10 mouse cellular contexts compared by ENCODE assay signal in genomic region chr19:6278439-6279073, GRCm38 (mm10). TPM values are rescaled to one million over a fixed set of nuclear protein-coding genes. Genes with fewer than 3 reads are reported as not detected.
DNase-seq lines count a peak whose midpoint lies in the region; ATAC-seq and TF ChIP-seq lines count a peak whose summit lies in the region.
"Had no signal": no experiment of that assay in that cellular context is flagged by ENCODE, and none has a peak within 500 bp of the region (broad histone marks: within the 10 kb centered on the region; RNA-seq: fewer than 3 reads in every experiment).

No protein-coding gene starts in this region.

- in situ Hi-C loops in ES-E14 (cut with MboI; ENCODE audit: low sequenced_read_pairs in 2 of 2, unreplicated experiment in 2 of 2): no loop called here

- H3K27me3 ChIP-seq in erythroblast, embryonic 14.5 days (ENCODE audit: control insufficient read depth): no peaks in the 10 kb centered on the region
- H3K27me3 ChIP-seq in hindbrain, embryonic 15.5 days: no peaks in the 10 kb centered on the region

- H3K36me3 ChIP-seq in erythroblast, embryonic 14.5 days (ENCODE audit: control insufficient read depth): peaks cover 55% of the 10 kb centered on the region
- H3K36me3 ChIP-seq in ES-E14 (ENCODE audit: control insufficient read depth, insufficient read depth, low read length, poor library complexity, severe bottlenecking): peaks cover 24% of the 10 kb centered on the region
- H3K36me3 ChIP-seq in hindbrain, embryonic 15.5 days: peaks cover 26% of the 10 kb centered on the region

- ATAC-seq in erythroblast, adult 5-6 weeks (replicated peaks; ENCODE audit: low FRiP score, poor library complexity, severe bottlenecking): no peak
- ATAC-seq in hindbrain, embryonic 15.5 days (ENCODE audit: low FRiP score, low read depth): no peak
- 0 out of 2 replicates have a peak, but pooled peaks have one; percentile 12 for ATAC-seq in megakaryocyte, adult 5-6 weeks (ENCODE audit: poor library complexity, severe bottlenecking)
- ATAC-seq in granulocyte monocyte progenitor cell, adult 5-6 weeks (replicated peaks; ENCODE audit: poor library complexity, severe bottlenecking): no peak
- ATAC-seq: CD4-positive, CD25-positive, alpha-beta regulatory T cell, adult 4 months had no signal

- peak overlapping the region; percentile 32; the same call in 1 of the 2 replicates for H3K27ac ChIP-seq in ES-E14 (ENCODE audit: insufficient read depth, low read depth, low read length, poor library complexity, severe bottlenecking)
- no peak overlapping the region; the same call in 1 of the 2 replicates for H3K27ac ChIP-seq in hindbrain, embryonic 15.5 days (replicated peaks)

- H3K4me1 ChIP-seq in erythroblast, embryonic 14.5 days (ENCODE audit: control insufficient read depth): peaks cover 92% of the 10 kb centered on the region
- peaks cover 8 to 10% of the 10 kb centered on the region in 2 experiments for H3K4me1 ChIP-seq in ES-E14 (ENCODE audit: control insufficient read depth in 2 of 2, insufficient read depth in 2 of 2, low read length in 2 of 2, poor library complexity in 1 of 2)
- H3K4me1 ChIP-seq in hindbrain, embryonic 15.5 days (replicated peaks): peaks cover 43% of the 10 kb centered on the region

- H3K9me3 ChIP-seq in erythroblast, embryonic 14.5 days (ENCODE audit: control insufficient read depth, low read length): no peaks in the 10 kb centered on the region
- H3K9me3 ChIP-seq in ES-E14 (ENCODE audit: control insufficient read depth, insufficient read depth, low read depth, low read length): no peaks in the 10 kb centered on the region
- H3K9me3 ChIP-seq in hindbrain, embryonic 15.5 days: no peaks in the 10 kb centered on the region

- H3K4me3 ChIP-seq in erythroblast, embryonic 14.5 days (replicated peaks): peak overlapping the region; percentile 74
- peak overlapping the region in 1 of 2 experiments; percentile 19; a peak in 2 of 4 replicates for H3K4me3 ChIP-seq in ES-E14 (ENCODE audit: insufficient read depth in 1 of 2, low read depth in 1 of 2, low read length in 2 of 2, poor library complexity in 1 of 2, severe bottlenecking in 1 of 2)
- peak overlapping the region; percentile 75 for H3K4me3 ChIP-seq in hindbrain, embryonic 15.5 days

- H3K4me2 ChIP-seq in hindbrain, embryonic 15.5 days: peak overlapping the region; percentile 93

- WGBS in hindbrain, embryonic 15.5 days: 38% methylated on average over 6 of the region's 6 CpGs

- H3K9ac ChIP-seq in ES-E14 (ENCODE audit: insufficient read depth, low read depth, low read length, poor library complexity, severe bottlenecking): peak overlapping the region; percentile 9; the same call in 1 of the 2 replicates
- peak overlapping the region; percentile 85 for H3K9ac ChIP-seq in hindbrain, embryonic 15.5 days

- no peak for DNase-seq in ES-E14 (ENCODE audit: low read depth, low spot score)
- no peak for DNase-seq in spleen, adult 12 weeks (ENCODE audit: low spot score)
- no peak for DNase-seq in testis, postnatal 10 days (ENCODE audit: low spot score)

TF ChIP-seq in ES-E14, 5 proteins besides CTCF, POLR2A, EP300 and RAD21:
- no peak for TF ChIP-seq CHD2 (IDR thresholded peaks at IDR 0.05; ENCODE audit: low read depth, low read length)
- no peak for TF ChIP-seq HCFC1 (IDR thresholded peaks at IDR 0.05; ENCODE audit: borderline replicate concordance, insufficient read depth, low read length)
- no peak for TF ChIP-seq ZNF384 (IDR thresholded peaks at IDR 0.05; ENCODE audit: low read depth, low read length)
- no peak for TF ChIP-seq ZC3H11A (IDR thresholded peaks at IDR 0.05; ENCODE audit: borderline replicate concordance, low read depth, low read length)
TF ChIP-seq in ES-E14: peak in this region for 0.

RNA-seq across cellular contexts. Expression of gene Ehd1, which starts 2.0 kb away (rescaled TPM):
- 31.6 and 32.9 TPM in 2 replicates for polyA plus RNA-seq in erythroblast, embryonic 14.5 days (2012)
- 12.7 and 13.2 TPM in 2 replicates for total RNA-seq in erythroblast, adult 5-6 weeks (2015; ENCODE audit: low replicate concordance)
- 25.8 and 25.9 TPM in 2 replicates for total RNA-seq in erythroblast, adult 5-6 weeks (2017; ENCODE audit: low replicate concordance)
- 133 and 162 TPM in 2 replicates for total RNA-seq in ES-E14 (2012; rRNA removed)
- 92.5 and 103 TPM in 2 replicates for polyA plus RNA-seq in hindbrain, embryonic 15.5 days (2015; fragmentation: Nextera tagmentation; extraction: Ambion mirVana)
- 19.3 and 27.1 TPM in 2 replicates for total RNA-seq in megakaryocyte, adult 5-6 weeks (2015)
- 24.0 and 34.8 TPM in 2 replicates for total RNA-seq in megakaryocyte, adult 5-6 weeks (2017)
- 20.4 and 20.6 TPM in 2 replicates for total RNA-seq in granulocyte monocyte progenitor cell, adult 5-6 weeks (2014; fragmentation: Nextera tagmentation)
- total RNA-seq in granulocyte monocyte progenitor cell, adult 5-6 weeks (2017): 16.2 and 21.6 TPM in 2 replicates

RNA-seq across cellular contexts. Expression of gene Cdc42bpg, which starts 27.7 kb away (rescaled TPM):
- polyA plus RNA-seq in erythroblast, embryonic 14.5 days (2012): 0.62 and 0.69 TPM in 2 replicates
- total RNA-seq in erythroblast, adult 5-6 weeks (2015; ENCODE audit: low replicate concordance): 0.21 TPM in 1 of 2 replicates, not detected in the other
- total RNA-seq in erythroblast, adult 5-6 weeks (2017; ENCODE audit: low replicate concordance): 0.17 and 0.70 TPM in 2 replicates
- total RNA-seq in ES-E14 (2012; rRNA removed): 35.5 and 48.4 TPM in 2 replicates
- polyA plus RNA-seq in hindbrain, embryonic 15.5 days (2015; fragmentation: Nextera tagmentation; extraction: Ambion mirVana): 0.36 and 0.38 TPM in 2 replicates
- total RNA-seq in megakaryocyte, adult 5-6 weeks (2015): 0.56 and 0.68 TPM in 2 replicates
- total RNA-seq in megakaryocyte, adult 5-6 weeks (2017): 0.88 and 1.3 TPM in 2 replicates
- 2.6 and 4.1 TPM in 2 replicates for total RNA-seq in granulocyte monocyte progenitor cell, adult 5-6 weeks (2014; fragmentation: Nextera tagmentation)
- 3.6 and 4.4 TPM in 2 replicates for total RNA-seq in granulocyte monocyte progenitor cell, adult 5-6 weeks (2017)

RNA-seq across cellular contexts. Expression of gene Atg2a, which starts 37.1 kb away (rescaled TPM):
- polyA plus RNA-seq in erythroblast, embryonic 14.5 days (2012): 5.6 and 6.0 TPM in 2 replicates
- 32.4 and 33.4 TPM in 2 replicates for total RNA-seq in erythroblast, adult 5-6 weeks (2015; ENCODE audit: low replicate concordance)
- 32.2 and 39.0 TPM in 2 replicates for total RNA-seq in erythroblast, adult 5-6 weeks (2017; ENCODE audit: low replicate concordance)
- total RNA-seq in ES-E14 (2012; rRNA removed): 31.8 and 45.0 TPM in 2 replicates
- polyA plus RNA-seq in hindbrain, embryonic 15.5 days (2015; fragmentation: Nextera tagmentation; extraction: Ambion mirVana): 13.3 and 16.1 TPM in 2 replicates
- total RNA-seq in megakaryocyte, adult 5-6 weeks (2015): 9.8 and 10.1 TPM in 2 replicates
- total RNA-seq in megakaryocyte, adult 5-6 weeks (2017): 8.5 and 10.3 TPM in 2 replicates
- total RNA-seq in granulocyte monocyte progenitor cell, adult 5-6 weeks (2014; fragmentation: Nextera tagmentation): 18.3 and 30.9 TPM in 2 replicates
- 5.5 and 8.3 TPM in 2 replicates for total RNA-seq in granulocyte monocyte progenitor cell, adult 5-6 weeks (2017)

RNA-seq across cellular contexts. Expression of gene Ppp2r5b, which starts 42.9 kb away (rescaled TPM):
- polyA plus RNA-seq in erythroblast, embryonic 14.5 days (2012): 2.8 and 3.0 TPM in 2 replicates
- 45.5 and 51.0 TPM in 2 replicates for total RNA-seq in erythroblast, adult 5-6 weeks (2015; ENCODE audit: low replicate concordance)
- total RNA-seq in erythroblast, adult 5-6 weeks (2017; ENCODE audit: low replicate concordance): 117 and 295 TPM in 2 replicates
- total RNA-seq in ES-E14 (2012; rRNA removed): 22.8 and 24.8 TPM in 2 replicates
- polyA plus RNA-seq in hindbrain, embryonic 15.5 days (2015; fragmentation: Nextera tagmentation; extraction: Ambion mirVana): 134 and 162 TPM in 2 replicates
- total RNA-seq in megakaryocyte, adult 5-6 weeks (2015): 5.1 and 5.7 TPM in 2 replicates
- total RNA-seq in megakaryocyte, adult 5-6 weeks (2017): 3.5 and 6.7 TPM in 2 replicates
- 3.0 and 3.1 TPM in 2 replicates for total RNA-seq in granulocyte monocyte progenitor cell, adult 5-6 weeks (2014; fragmentation: Nextera tagmentation)
- 1.9 and 3.7 TPM in 2 replicates for total RNA-seq in granulocyte monocyte progenitor cell, adult 5-6 weeks (2017)

RNA-seq across cellular contexts. Expression of gene Gpha2, which starts 52.4 kb away (rescaled TPM):
- polyA plus RNA-seq in erythroblast, embryonic 14.5 days (2012): not detected in 2 replicates
- not detected in 2 replicates for total RNA-seq in erythroblast, adult 5-6 weeks (2015; ENCODE audit: low replicate concordance)
- not detected in 2 replicates for total RNA-seq in erythroblast, adult 5-6 weeks (2017; ENCODE audit: low replicate concordance)
- total RNA-seq in ES-E14 (2012; rRNA removed): 3.9 and 5.9 TPM in 2 replicates
- 0.56 TPM in 1 of 2 replicates, not detected in the other for polyA plus RNA-seq in hindbrain, embryonic 15.5 days (2015; fragmentation: Nextera tagmentation; extraction: Ambion mirVana)
- total RNA-seq in megakaryocyte, adult 5-6 weeks (2015): not detected in 2 replicates
- not detected in 2 replicates for total RNA-seq in megakaryocyte, adult 5-6 weeks (2017)
- not detected in 2 replicates for total RNA-seq in granulocyte monocyte progenitor cell, adult 5-6 weeks (2014; fragmentation: Nextera tagmentation)
- total RNA-seq in granulocyte monocyte progenitor cell, adult 5-6 weeks (2017): not detected in 2 replicates
- total RNA-seq: gastrocnemius, postnatal 14 days had no signal
- polyA plus RNA-seq: CD4-positive, CD25-positive, alpha-beta regulatory T cell, adult 4 months had no signal
